Mouse (Mus musculus) embryonic fibroblast, embryonic 13.5 days (primary cell): Measurements from ENCODE around the gene Olfr649.

ENCODE experiments used
- CTCF ChIP-seq: IDR thresholded peaks from 2 replicates; pipeline ENCODE4 v1.5.1; 2011; ENCODE audit warnings: mild to moderate bottlenecking, control low read depth, low read length, moderate library complexity, borderline replicate concordance; ENCODE audit not compliant: insufficient read depth
- POLR2A ChIP-seq: IDR thresholded peaks from 2 replicates; pipeline ENCODE4 v1.6.1; 2011; ENCODE audit warnings: low read depth, mild to moderate bottlenecking, control low read depth, low read length, moderate library complexity

DNA sequence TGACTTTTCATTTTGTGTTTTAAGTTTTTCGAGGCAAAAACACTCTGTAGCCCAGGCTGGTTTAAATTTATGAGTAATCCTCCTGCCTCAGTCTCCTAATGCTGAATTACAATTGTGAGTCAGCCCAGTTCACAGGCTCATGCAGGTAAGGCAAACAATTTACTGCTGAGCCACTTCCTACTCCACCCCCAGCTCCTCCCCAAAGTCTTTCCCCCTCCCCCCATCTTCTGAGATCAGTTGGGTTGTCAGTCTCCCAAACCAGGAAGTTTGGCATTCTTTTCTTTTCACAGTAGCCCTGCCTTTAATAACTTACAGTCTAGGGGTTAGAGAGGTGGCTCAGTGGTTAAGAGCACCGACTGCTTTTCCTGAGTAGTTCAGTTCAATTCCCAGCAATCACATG, 22.1 kb upstream of the Olfr649 start:
- no peak for TF ChIP-seq POLR2A
- TF ChIP-seq CTCF, result no peak
